Mouse (Mus musculus): ENCODE measurements around the gene Car7. TPM values are rescaled to one million over a fixed set of nuclear protein-coding genes. Genes with fewer than 3 reads are reported as not detected.
A peak's percentile ranks its signal among the peaks of the same experiment; 100 is the strongest.

Car7 gene
- polyA plus RNA-seq, 1 experiment, result 8.0 TPM

DNA sequence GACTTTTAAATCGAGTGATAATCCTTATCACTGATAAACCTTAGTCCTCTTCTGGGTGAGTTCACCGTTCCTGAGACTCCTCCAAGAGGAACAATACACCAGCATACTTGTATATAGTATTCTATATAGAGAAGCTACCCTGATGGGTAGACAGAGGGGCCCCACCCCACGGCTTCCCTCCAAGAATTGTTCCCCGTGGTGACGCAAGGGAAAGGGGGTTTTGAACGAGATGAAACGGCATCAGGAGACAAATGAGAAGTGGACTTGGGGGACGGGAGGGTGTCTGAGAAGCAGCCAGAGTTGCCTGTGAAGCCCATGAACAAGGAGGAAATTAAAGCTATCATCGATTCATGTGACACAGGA, 271 bp downstream of the Car7 start:
- H3K27me3 ChIP-seq (replicated peaks; ENCODE audit: control insufficient read depth, insufficient read depth, low read length), result no peaks in the 10 kb centered on the region
- peak overlapping the region; percentile 87 for H3K4me3 ChIP-seq (ENCODE audit: insufficient read depth, low read depth, low read length)
- no peak for DNase-seq
- TF ChIP-seq POLR2A (IDR thresholded peaks at IDR 0.05; ENCODE audit: low read depth, low read length) (no peak), CTCF (conservative IDR thresholded peaks at IDR 0.05; ENCODE audit: insufficient read depth, insufficient read length, low read depth, low read length) (no peak)
- 4% methylated on average over 9 of the region's 9 CpGs for WGBS
- no peaks in the 10 kb centered on the region for H3K36me3 ChIP-seq (ENCODE audit: control insufficient read depth, insufficient read depth, low read length)
- H3K4me1 ChIP-seq (ENCODE audit: control insufficient read depth, insufficient read depth, low read length), result peaks cover 13% of the 10 kb centered on the region; the same call in 1 of the 2 replicates
- peak overlapping the region; percentile 68 for H3K27ac ChIP-seq (ENCODE audit: insufficient read depth, low read depth, low read length)

DNA sequence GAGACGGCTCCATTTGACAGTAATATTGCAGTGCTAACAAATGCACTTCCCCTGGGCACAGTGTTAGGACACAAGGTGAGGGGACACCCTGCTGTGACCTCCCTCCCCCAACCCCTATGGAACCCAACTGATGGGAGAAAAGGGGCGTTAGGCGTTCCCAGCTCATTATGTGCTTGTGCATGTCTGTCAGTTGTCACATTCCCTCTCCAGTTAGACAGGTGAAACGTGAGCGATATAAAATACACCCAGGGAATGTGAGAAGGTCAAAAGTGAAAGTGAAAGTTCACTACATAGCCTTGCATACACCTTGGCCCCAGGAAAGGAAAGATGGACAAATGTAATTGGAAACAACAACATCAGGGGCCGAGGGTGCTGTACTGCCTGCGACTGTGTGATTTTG, 889 bp downstream of the Car7 start:
- H3K36me3 ChIP-seq (ENCODE audit: control insufficient read depth, insufficient read depth, low read length), result no peaks in the 10 kb centered on the region
- DNase-seq, result peak; percentile 21
- H3K27ac ChIP-seq (ENCODE audit: insufficient read depth, low read depth, low read length), result peak overlapping the region; percentile 68
- TF ChIP-seq CTCF (conservative IDR thresholded peaks at IDR 0.05; ENCODE audit: insufficient read depth, insufficient read length, low read depth, low read length), result no peak
- no peak for TF ChIP-seq POLR2A (IDR thresholded peaks at IDR 0.05; ENCODE audit: low read depth, low read length)
- peak overlapping the region; percentile 87 for H3K4me3 ChIP-seq (ENCODE audit: insufficient read depth, low read depth, low read length)
- 11% methylated on average over 7 of the region's 7 CpGs for WGBS
- no peaks in the 10 kb centered on the region for H3K27me3 ChIP-seq (replicated peaks; ENCODE audit: control insufficient read depth, insufficient read depth, low read length)
- H3K4me1 ChIP-seq (ENCODE audit: control insufficient read depth, insufficient read depth, low read length), result peaks cover 13% of the 10 kb centered on the region; the same call in 1 of the 2 replicates

DNA sequence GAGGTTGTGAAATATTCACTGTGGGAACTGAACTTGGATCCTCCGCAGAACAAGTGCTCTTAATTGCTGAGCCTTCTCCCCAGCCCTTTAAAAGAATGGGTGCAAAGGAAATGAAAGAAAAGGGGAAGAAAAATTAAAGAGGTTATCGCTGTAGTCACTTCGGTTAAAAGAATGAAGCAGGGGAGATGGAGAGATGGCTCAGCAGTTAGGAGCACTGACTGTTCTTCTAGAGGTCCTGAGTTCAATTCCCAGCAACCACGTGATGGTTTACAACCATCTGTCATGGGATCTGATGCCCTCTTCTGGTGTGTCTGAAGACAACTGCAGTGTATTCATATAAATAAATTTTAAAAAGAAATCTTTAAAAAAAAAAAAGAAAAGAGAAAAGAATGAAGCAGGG, 1.5 kb downstream of the Car7 start:
- H3K4me1 ChIP-seq (ENCODE audit: control insufficient read depth, insufficient read depth, low read length), result peaks cover 13% of the 10 kb centered on the region; the same call in 1 of the 2 replicates
- H3K27ac ChIP-seq (ENCODE audit: insufficient read depth, low read depth, low read length), result no peak overlapping the region
- no peaks in the 10 kb centered on the region for H3K27me3 ChIP-seq (replicated peaks; ENCODE audit: control insufficient read depth, insufficient read depth, low read length)
- TF ChIP-seq POLR2A (IDR thresholded peaks at IDR 0.05; ENCODE audit: low read depth, low read length), result no peak
- TF ChIP-seq CTCF (conservative IDR thresholded peaks at IDR 0.05; ENCODE audit: insufficient read depth, insufficient read length, low read depth, low read length), result no peak
- no peaks in the 10 kb centered on the region for H3K36me3 ChIP-seq (ENCODE audit: control insufficient read depth, insufficient read depth, low read length)
- 90% methylated on average over 4 of the region's 4 CpGs for WGBS
- no peak for DNase-seq
- no peak overlapping the region for H3K4me3 ChIP-seq (ENCODE audit: insufficient read depth, low read depth, low read length)

DNA sequence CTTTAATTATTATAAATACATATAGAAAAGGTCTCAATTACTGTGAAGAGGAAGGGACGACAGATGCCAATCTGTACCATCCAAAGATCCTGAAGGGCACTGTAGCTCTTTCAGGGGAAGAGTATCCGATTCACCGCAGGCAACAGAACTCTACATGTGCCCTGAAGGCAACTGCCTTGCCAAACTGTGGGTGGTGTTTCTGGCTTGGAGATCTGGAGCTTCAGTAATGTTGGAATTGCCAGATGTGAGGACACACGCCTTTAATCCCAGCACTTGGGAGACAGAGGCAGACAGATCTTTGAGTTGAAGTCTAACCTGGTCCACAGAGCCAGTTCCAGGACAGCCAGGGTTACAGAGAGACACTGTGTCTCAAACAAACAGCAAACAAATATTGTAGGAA, 4.4 kb downstream of the Car7 start:
- no peak for DNase-seq
- no peak for TF ChIP-seq POLR2A (IDR thresholded peaks at IDR 0.05; ENCODE audit: low read depth, low read length)
- TF ChIP-seq CTCF (conservative IDR thresholded peaks at IDR 0.05; ENCODE audit: insufficient read depth, insufficient read length, low read depth, low read length), result no peak
- WGBS, result 94% methylated on average over 4 of the region's 4 CpGs
- peaks cover 10% of the 10 kb centered on the region; the same call in 1 of the 2 replicates for H3K4me1 ChIP-seq (ENCODE audit: control insufficient read depth, insufficient read depth, low read length)
- no peak overlapping the region for H3K27ac ChIP-seq (ENCODE audit: insufficient read depth, low read depth, low read length)
- H3K27me3 ChIP-seq (replicated peaks; ENCODE audit: control insufficient read depth, insufficient read depth, low read length), result no peaks in the 10 kb centered on the region
- H3K4me3 ChIP-seq (ENCODE audit: insufficient read depth, low read depth, low read length), result no peak overlapping the region
- no peaks in the 10 kb centered on the region for H3K36me3 ChIP-seq (ENCODE audit: control insufficient read depth, insufficient read depth, low read length)

DNA sequence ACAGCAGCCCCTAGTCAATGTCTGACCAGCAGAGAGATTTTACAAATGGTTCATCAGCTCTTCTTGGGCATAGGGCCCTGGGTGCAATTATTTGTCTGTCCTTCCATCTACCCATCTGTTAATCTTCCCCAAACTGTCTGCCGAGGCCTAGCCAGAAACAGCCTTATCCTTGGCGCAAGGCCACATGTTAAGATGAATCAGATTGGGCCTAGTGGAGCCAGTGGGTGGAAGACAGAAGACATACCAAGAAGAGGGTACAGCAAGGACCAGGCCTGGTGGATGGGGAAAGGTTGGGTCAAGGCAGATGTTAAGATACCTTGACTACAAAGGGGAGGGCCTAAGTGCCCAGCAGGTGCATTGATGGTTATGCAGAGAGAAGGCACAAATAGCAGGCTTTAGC, 5.1 kb downstream of the Car7 start:
- no peaks in the 10 kb centered on the region for H3K27me3 ChIP-seq (replicated peaks; ENCODE audit: control insufficient read depth, insufficient read depth, low read length)
- no peak overlapping the region for H3K27ac ChIP-seq (ENCODE audit: insufficient read depth, low read depth, low read length)
- no peak for TF ChIP-seq CTCF (conservative IDR thresholded peaks at IDR 0.05; ENCODE audit: insufficient read depth, insufficient read length, low read depth, low read length)
- no peak for TF ChIP-seq POLR2A (IDR thresholded peaks at IDR 0.05; ENCODE audit: low read depth, low read length)
- no peaks in the 10 kb centered on the region for H3K36me3 ChIP-seq (ENCODE audit: control insufficient read depth, insufficient read depth, low read length)
- 80% methylated on average over 2 of the region's 2 CpGs for WGBS
- H3K4me3 ChIP-seq (ENCODE audit: insufficient read depth, low read depth, low read length), result no peak overlapping the region
- peak; percentile 7 for DNase-seq
- peaks cover 10% of the 10 kb centered on the region; the same call in 1 of the 2 replicates for H3K4me1 ChIP-seq (ENCODE audit: control insufficient read depth, insufficient read depth, low read length)

DNA sequence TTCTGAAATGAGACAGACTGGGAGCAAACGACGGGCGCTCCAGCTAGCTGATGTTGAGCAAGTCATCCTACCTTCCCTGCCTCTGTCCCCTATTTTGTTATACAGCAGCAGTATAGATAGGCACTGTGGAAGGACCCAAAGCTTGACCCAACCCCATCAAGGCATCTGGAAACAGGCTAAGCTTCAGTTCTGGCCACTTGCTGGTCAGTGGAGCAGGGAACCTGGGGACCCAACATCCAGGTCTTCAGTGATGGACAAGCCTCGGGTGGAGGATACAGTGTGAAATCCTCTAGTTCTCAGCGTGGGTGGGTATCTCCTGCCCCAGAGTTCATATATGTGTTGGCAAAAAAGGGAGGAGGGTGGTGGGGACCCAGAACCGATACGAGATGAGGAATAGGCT, 5.7 kb downstream of the Car7 start:
- Histone ChIP-seq H3K4me1 (ENCODE audit: control insufficient read depth, insufficient read depth, low read length) (peaks cover 6% of the 10 kb centered on the region; the same call in 1 of the 2 replicates), H3K36me3 (ENCODE audit: control insufficient read depth, insufficient read depth, low read length) (no peaks in the 10 kb centered on the region)

DNA sequence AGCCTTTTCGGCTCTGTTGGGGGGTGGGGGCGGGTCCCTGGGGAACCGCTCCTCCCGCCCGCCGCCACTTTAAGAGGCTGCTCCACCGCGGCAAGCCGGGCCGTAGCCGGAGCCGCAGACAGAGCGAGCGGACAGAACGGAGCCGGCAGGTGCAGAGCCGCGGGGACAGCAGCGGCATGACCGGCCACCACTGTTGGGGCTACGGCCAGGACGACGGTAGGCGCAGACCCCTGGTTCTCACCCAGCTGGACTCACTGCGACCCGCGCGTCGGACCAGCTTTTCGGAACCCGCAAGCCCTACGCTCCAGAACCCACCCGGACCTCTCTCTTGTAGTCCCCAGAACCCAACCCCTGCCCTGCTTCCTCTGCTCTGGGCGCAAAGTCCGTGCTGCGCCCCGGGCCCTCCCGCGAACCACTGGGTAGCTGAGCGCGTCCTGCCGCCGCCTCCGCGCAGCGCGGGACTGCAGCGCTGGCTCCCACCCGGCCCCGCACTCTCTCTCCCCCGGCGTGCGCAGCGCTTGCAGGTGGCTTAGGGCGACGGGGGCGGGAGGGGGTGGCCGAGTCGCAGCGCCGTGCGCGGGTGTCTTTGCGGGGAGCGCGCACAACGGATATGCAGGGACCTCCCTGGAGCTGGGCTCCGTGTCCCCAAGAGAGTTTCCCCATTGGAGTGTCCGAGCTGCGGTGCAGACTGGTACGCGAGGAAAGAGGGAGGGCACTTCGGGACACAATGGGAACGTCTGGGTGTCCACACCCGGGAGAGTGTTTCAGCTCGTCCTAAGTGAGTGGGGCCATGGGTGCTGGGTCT, 6.4 kb downstream of the Car7 start:
- Histone ChIP-seq H3K4me1 (ENCODE audit: control insufficient read depth, insufficient read depth, low read length) (no peaks in the 10 kb centered on the region; the same call in 1 of the 2 replicates), H3K36me3 (ENCODE audit: control insufficient read depth, insufficient read depth, low read length) (no peaks in the 10 kb centered on the region), H3K27me3 (replicated peaks; ENCODE audit: control insufficient read depth, insufficient read depth, low read length) (no peaks in the 10 kb centered on the region), H3K4me3 (ENCODE audit: insufficient read depth, low read depth, low read length) (peak overlapping the region; percentile 57), H3K27ac (ENCODE audit: insufficient read depth, low read depth, low read length) (no peak overlapping the region)
- DNase-seq, result peak; percentile 39
- WGBS, result 2% methylated on average over 76 of the region's 76 CpGs
- no peak for TF ChIP-seq CTCF (conservative IDR thresholded peaks at IDR 0.05; ENCODE audit: insufficient read depth, insufficient read length, low read depth, low read length)
- no peak for TF ChIP-seq POLR2A (IDR thresholded peaks at IDR 0.05; ENCODE audit: low read depth, low read length)

More for the DNA sequence above, 5.7 kb downstream of the Car7 start:
- WGBS, result 69% methylated on average over 7 of the region's 7 CpGs
- Histone ChIP-seq H3K27me3 (replicated peaks; ENCODE audit: control insufficient read depth, insufficient read depth, low read length) (no peaks in the 10 kb centered on the region), H3K27ac (ENCODE audit: insufficient read depth, low read depth, low read length) (no peak overlapping the region), H3K4me3 (ENCODE audit: insufficient read depth, low read depth, low read length) (no peak overlapping the region)
- DNase-seq, result no peak
- TF ChIP-seq POLR2A (IDR thresholded peaks at IDR 0.05; ENCODE audit: low read depth, low read length) (no peak), CTCF (conservative IDR thresholded peaks at IDR 0.05; ENCODE audit: insufficient read depth, insufficient read length, low read depth, low read length) (no peak)

Data from kidney, adult 2 months (tissue).